Mouse (Mus musculus): ENCODE data around the gene Zbtb18. TPM values are rescaled to one million over a fixed set of nuclear protein-coding genes. Genes with fewer than 3 reads are reported as not detected.

Gene Zbtb18
- total and polyA plus RNA-seq, 3 experiments = 8.4 to 16.9 (median 10.0) TPM

GRCm38 (mm10) chr1:177455466-177455865 lies 13.3 kb downstream of the Zbtb18 start:
- TF ChIP-seq JUND (conservative IDR thresholded peaks at IDR 0.05; ENCODE audit: low read depth, low read length) (no peak), RCOR1 (conservative IDR thresholded peaks at IDR 0.05; ENCODE audit: low read depth, low read length) (no peak), USF2 (conservative IDR thresholded peaks at IDR 0.05; ENCODE audit: low read depth, low read length) (no peak), KAT2A (IDR thresholded peaks at IDR 0.05; ENCODE audit: insufficient replicate concordance, low read length) (no peak), EP300 (IDR thresholded peaks at IDR 0.05; ENCODE audit: low read length) (no peak), HCFC1 (IDR thresholded peaks at IDR 0.05; ENCODE audit: low read depth, low read length) (no peak), SMC3 (IDR thresholded peaks at IDR 0.05; ENCODE audit: low read depth, low read length) (no peak), USF1 (IDR thresholded peaks at IDR 0.05; ENCODE audit: low read depth, low read length) (no peak), JUN (IDR thresholded peaks at IDR 0.05; ENCODE audit: insufficient read depth, low read depth, low read length) (no peak), POLR2AphosphoS2 (IDR thresholded peaks at IDR 0.05; ENCODE audit: low read depth, low read length) (no peak), IRF4 (IDR thresholded peaks at IDR 0.05; ENCODE audit: low read depth, low read length) (no peak), MEF2A (IDR thresholded peaks at IDR 0.05; ENCODE audit: borderline replicate concordance, low read depth, low read length) (no peak), TBP (conservative IDR thresholded peaks at IDR 0.05; ENCODE audit: low read depth, low read length) (no peak), ZKSCAN1 (IDR thresholded peaks at IDR 0.05; ENCODE audit: borderline replicate concordance, low read depth, low read length) (no peak), E2F4 (IDR thresholded peaks at IDR 0.05; ENCODE audit: insufficient replicate concordance, low read depth, low read length) (no peak), BHLHE40 (IDR thresholded peaks at IDR 0.05; ENCODE audit: low read depth, low read length) (no peak), SIN3A (IDR thresholded peaks at IDR 0.05; ENCODE audit: low read length) (no peak), MAX (IDR thresholded peaks at IDR 0.05; ENCODE audit: low read length) (no peak), ELF1 (IDR thresholded peaks at IDR 0.05; ENCODE audit: low read depth, low read length) (no peak)
- H3K27me3 ChIP-seq (replicated peaks) = no peaks in the 10 kb centered on the region
- H3K79me2 ChIP-seq (replicated peaks; ENCODE audit: control insufficient read depth, extremely low read depth, insufficient read depth, poor library complexity, severe bottlenecking) = no peaks in the 10 kb centered on the region
- in situ Hi-C loops (cut with MboI; ENCODE audit: low pct_ligation_motif_present, low pct_unique_long_range_greater_than_20kb, low sequenced_read_pairs) = no loop called here
- dilution Hi-C loops (cut with MboI; ENCODE audit: extremely low pct_ligation_motif_present, extremely low pct_unique_long_range_greater_than_20kb, low sequenced_read_pairs) = no loop called here
- no peak overlapping the region for H3K9ac ChIP-seq (ENCODE audit: insufficient read depth, low read depth)
- peak overlapping the region; percentile 50; the same call in 1 of the 2 replicates for H3K4me2 ChIP-seq (ENCODE audit: insufficient read depth, low read depth, poor library complexity, severe bottlenecking)
- H3K27ac ChIP-seq (ENCODE audit: insufficient read depth, low read depth) = no peak overlapping the region
- H3K4me3 ChIP-seq (replicated peaks in 1 of 3; ENCODE audit: low read depth in 2 of 3, low read length in 2 of 3, poor library complexity in 1 of 3) = no peak overlapping the region
- H3K4me1 ChIP-seq (ENCODE audit: control insufficient read depth in 1 of 2, insufficient read depth in 2 of 2) = peaks cover 9 to 60% of the 10 kb centered on the region in 2 experiments
- DNase-seq (ENCODE audit: extremely low read depth) = no peak
- H3K36me3 ChIP-seq (replicated peaks in 1 of 2; ENCODE audit: control insufficient read depth in 1 of 2, insufficient read depth in 1 of 2, low read length in 1 of 2) = no peaks in the 10 kb centered on the region
- H3K9me3 ChIP-seq (replicated peaks; ENCODE audit: low read length) = no peaks in the 10 kb centered on the region

GRCm38 (mm10) chr1:177456208-177456607 lies 14.1 kb downstream of the Zbtb18 start:
- peaks cover 9 to 54% of the 10 kb centered on the region in 2 experiments for H3K4me1 ChIP-seq (ENCODE audit: control insufficient read depth in 1 of 2, insufficient read depth in 2 of 2)
- in situ Hi-C loops (cut with MboI; ENCODE audit: low pct_ligation_motif_present, low pct_unique_long_range_greater_than_20kb, low sequenced_read_pairs) = no loop called here
- TF ChIP-seq MAZ (IDR thresholded peaks at IDR 0.05; ENCODE audit: low read depth, low read length) (no peak), E2F4 (IDR thresholded peaks at IDR 0.05; ENCODE audit: insufficient replicate concordance, low read depth, low read length) (no peak), MAFK (IDR thresholded peaks at IDR 0.05; ENCODE audit: insufficient replicate concordance, low read length) (no peak), TBP (conservative IDR thresholded peaks at IDR 0.05; ENCODE audit: low read depth, low read length) (no peak)
- H3K27me3 ChIP-seq (replicated peaks) = no peaks in the 10 kb centered on the region
- H3K9me3 ChIP-seq (replicated peaks; ENCODE audit: low read length) = no peaks in the 10 kb centered on the region
- H3K79me2 ChIP-seq (replicated peaks; ENCODE audit: control insufficient read depth, extremely low read depth, insufficient read depth, poor library complexity, severe bottlenecking) = no peaks in the 10 kb centered on the region
- H3K36me3 ChIP-seq (replicated peaks in 1 of 2; ENCODE audit: control insufficient read depth in 1 of 2, insufficient read depth in 1 of 2, low read length in 1 of 2) = no peaks in the 10 kb centered on the region
- H3K4me2 ChIP-seq (ENCODE audit: insufficient read depth, low read depth, poor library complexity, severe bottlenecking) = 0 out of 2 replicates have a peak overlapping the region, but pooled peaks have one; percentile 12
- dilution Hi-C loops (cut with MboI; ENCODE audit: extremely low pct_ligation_motif_present, extremely low pct_unique_long_range_greater_than_20kb, low sequenced_read_pairs) = no loop called here
- no peak overlapping the region for H3K27ac ChIP-seq (ENCODE audit: insufficient read depth, low read depth)
- no peak overlapping the region for H3K9ac ChIP-seq (ENCODE audit: insufficient read depth, low read depth)
- H3K4me3 ChIP-seq (replicated peaks in 1 of 3; ENCODE audit: low read depth in 2 of 3, low read length in 2 of 3, poor library complexity in 1 of 3) = no peak overlapping the region
- DNase-seq (ENCODE audit: extremely low read depth) = no peak
